Mouse (Mus musculus): ENCODE data around the gene Cct8.

DNA sequence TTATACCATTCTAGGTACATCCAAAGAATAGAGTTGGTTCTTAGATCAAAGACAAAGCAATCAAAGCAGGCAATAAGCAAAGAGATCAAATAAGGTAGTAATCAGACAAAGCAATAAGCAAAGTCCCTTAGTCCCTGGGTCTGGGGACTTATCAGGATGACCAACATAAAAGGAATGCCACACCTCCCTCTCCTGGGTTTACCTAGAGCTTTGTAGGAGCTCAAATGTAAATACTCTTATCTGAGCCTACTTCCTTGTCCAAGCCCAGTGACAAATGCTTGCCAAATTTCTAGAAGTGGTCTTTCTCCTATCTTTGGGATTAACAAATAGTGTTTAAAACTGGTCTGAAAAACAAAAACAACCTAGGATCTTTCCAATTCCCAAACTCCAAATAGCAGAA is 52.4 kb downstream of the Cct8 start:
- TF ChIP-seq EP300 (IDR thresholded peaks at IDR 0.05; ENCODE audit: low read depth) = no peak
- no peak for TF ChIP-seq CTCF (IDR thresholded peaks at IDR 0.05; ENCODE audit: low read depth)

Data from liver, embryonic 14.5 days (tissue).